Mouse (Mus musculus) midbrain, embryonic 16.5 days (tissue): ENCODE measurements around the gene Fbxw7. TPM values are rescaled to one million over a fixed set of nuclear protein-coding genes. Genes with fewer than 3 reads are reported as not detected.

Source experiments
- ATAC-seq: fragments of 200-750 bp; cut with Nextera tagmentation; 2 replicates; pipeline ENCODE4 v1.8.0; 2017; ENCODE audit warnings: moderate TSS enrichment
- H3K27ac ChIP-seq: fragments of 300-500 bp; sonication (generic); 2 replicates; pipeline ENCODE4 v1.5.1; 2014; ENCODE audit warnings: mild to moderate bottlenecking, low read length, mixed read lengths
- H3K27me3 ChIP-seq: fragments of 300-500 bp; sonication (generic); 2 replicates; pipeline ENCODE4 v1.6.1; 2014; ENCODE audit warnings: low read depth, low read length, mixed read lengths; ENCODE audit not compliant: control insufficient read depth, insufficient read depth
- H3K36me3 ChIP-seq: fragments of 300-500 bp; sonication (generic); 2 replicates; pipeline ENCODE4 v1.6.1; 2014; ENCODE audit warnings: mild to moderate bottlenecking, low read length, moderate library complexity, mixed read lengths; ENCODE audit not compliant: control insufficient read depth, insufficient read depth
- H3K4me1 ChIP-seq: fragments of 300-500 bp; sonication (generic); 2 replicates; pipeline ENCODE4 v1.6.1; 2014; ENCODE audit warnings: mild to moderate bottlenecking, low read length, mixed read lengths; ENCODE audit not compliant: control insufficient read depth, insufficient read depth
- H3K4me2 ChIP-seq: fragments of 300-500 bp; sonication (generic); 2 replicates; pipeline ENCODE4 v1.6.1; 2014; ENCODE audit warnings: mild to moderate bottlenecking, low read length, mixed read lengths
- H3K4me3 ChIP-seq: fragments of 300-500 bp; sonication (generic); 2 replicates; pipeline ENCODE4 v1.5.1; 2014; ENCODE audit warnings: low read depth, mild to moderate bottlenecking, low read length, moderate library complexity, mixed read lengths
- H3K9ac ChIP-seq: fragments of 300-500 bp; sonication (generic); 2 replicates; pipeline ENCODE4 v1.6.1; 2014; ENCODE audit warnings: low read depth, low read length, mixed read lengths
- H3K9me3 ChIP-seq: fragments of 300-500 bp; sonication (generic); replicated peaks from 2 replicates; pipeline ENCODE4 v1.6.1; 2014; ENCODE audit warnings: mild to moderate bottlenecking, low read length, mixed read lengths; ENCODE audit not compliant: control insufficient read depth, poor library complexity, severe bottlenecking
- WGBS: fragments of 180-500 bp; shearing (Covaris S2); extraction: QIAGEN DNeasy Blood & Tissue Kit; methylation state at CpG from one replicate; pipeline ENCODE4 v1.1.7; 2014; 5-methylcytosine and 5-hydroxymethylcytosine counted together
- polyA plus RNA-seq: library from polyadenylated mRNA; unstranded; fragments of >200 nt; fragmentation: Nextera tagmentation; extraction: Ambion mirVana; gene quantifications from 2 replicates; pipeline ENCODE4 v1.2.1, GENCODE M21; 2015

Fbxw7 gene
- polyA plus RNA-seq, 1 experiment from 2014 or later, result 28.5 TPM

DNA sequence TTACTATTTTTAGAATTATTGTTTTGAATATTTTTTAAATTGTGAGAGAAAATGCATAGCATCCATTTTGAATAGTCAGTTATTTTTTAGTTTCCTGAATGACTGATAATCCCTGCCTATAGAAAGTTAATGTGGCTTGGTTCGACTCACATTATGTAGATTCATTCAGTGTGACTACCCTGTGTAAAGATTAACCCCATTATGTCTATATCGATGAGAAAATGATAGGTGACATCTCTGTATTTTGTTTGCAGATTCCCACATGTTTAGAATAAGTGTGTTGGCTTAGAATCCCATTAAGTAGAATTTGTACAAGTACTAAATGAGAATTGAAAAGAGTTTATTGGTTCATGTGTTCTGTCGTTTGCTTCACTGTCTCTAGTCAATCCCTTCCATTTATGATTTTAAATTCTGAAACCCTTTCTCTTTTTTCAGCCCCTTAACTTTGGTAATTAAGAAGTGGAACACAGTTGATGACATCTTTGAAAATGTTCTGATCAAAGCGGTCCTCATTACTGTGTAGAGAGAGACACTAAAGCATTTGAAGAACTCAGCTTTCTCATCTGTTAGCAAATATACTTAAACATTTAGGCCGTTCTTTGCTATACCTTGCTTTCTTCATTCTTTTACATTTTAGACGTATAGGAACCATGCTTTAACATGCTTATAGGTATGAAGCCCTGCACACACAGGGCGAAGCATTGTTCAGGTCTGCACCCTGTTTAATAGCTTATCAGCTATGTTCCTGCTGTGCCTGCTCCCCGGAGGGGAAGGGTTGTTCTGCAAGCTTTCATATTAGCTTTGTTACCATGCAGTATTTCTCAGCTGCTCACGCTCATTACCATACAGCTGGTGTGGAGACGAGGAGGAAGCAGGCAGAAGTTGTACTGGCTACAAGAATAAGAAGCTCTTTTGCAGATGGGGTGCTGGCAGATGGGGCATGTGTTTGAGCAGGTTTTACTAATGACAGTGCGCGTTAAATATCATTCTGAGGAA lies 122.6 kb downstream of the Fbxw7 start:
- no peaks in the 10 kb centered on the region for H3K36me3 ChIP-seq
- H3K27me3 ChIP-seq, result no peaks in the 10 kb centered on the region
- WGBS, result 14% methylated on average over 12 of the region's 12 CpGs
- H3K4me2 ChIP-seq, result peak overlapping the region; percentile 28
- H3K27ac ChIP-seq, result peak overlapping the region; percentile 53
- H3K9me3 ChIP-seq, result no peaks in the 10 kb centered on the region
- no peak overlapping the region for H3K4me3 ChIP-seq
- peaks cover 9% of the 10 kb centered on the region for H3K4me1 ChIP-seq
- ATAC-seq, result peak; percentile 88
- H3K9ac ChIP-seq, result peak overlapping the region; percentile 15; the same call in 1 of the 2 replicates

GRCm38 (mm10) chr3:84944933-84945332 lies 129.9 kb downstream of the Fbxw7 start:
- no peaks in the 10 kb centered on the region for H3K27me3 ChIP-seq
- no peaks in the 10 kb centered on the region for H3K9me3 ChIP-seq
- ATAC-seq, result no peak
- H3K4me3 ChIP-seq, result no peak overlapping the region
- WGBS, result 98% methylated on average over 3 of the region's 3 CpGs
- no peak overlapping the region for H3K9ac ChIP-seq
- no peak overlapping the region for H3K4me2 ChIP-seq
- no peak overlapping the region for H3K27ac ChIP-seq
- H3K36me3 ChIP-seq, result no peaks in the 10 kb centered on the region
- no peaks in the 10 kb centered on the region for H3K4me1 ChIP-seq

GRCm38 (mm10) chr3:84946381-84946780 lies 131.3 kb downstream of the Fbxw7 start:
- Histone ChIP-seq H3K9me3 (no peaks in the 10 kb centered on the region), H3K4me1 (0 out of 2 replicates have a peak, but pooled peaks cover 1% of the 10 kb centered on the region), H3K4me2 (no peak overlapping the region), H3K9ac (no peak overlapping the region), H3K27me3 (no peaks in the 10 kb centered on the region), H3K4me3 (no peak overlapping the region), H3K36me3 (no peaks in the 10 kb centered on the region), H3K27ac (no peak overlapping the region)
- 88% methylated on average over 1 of the region's 1 CpGs for whole genome bisulfite sequencing
- ATAC-seq, result no peak

- Histone ChIP-seq H3K9me3 (no peaks in the 10 kb centered on the region), H3K36me3 (no peaks in the 10 kb centered on the region), H3K4me2 (no peak overlapping the region), H3K9ac (no peak overlapping the region), H3K4me3 (no peak overlapping the region), H3K27me3 (no peaks in the 10 kb centered on the region), H3K4me1 (peaks cover 8% of the 10 kb centered on the region), H3K27ac (no peak overlapping the region)
- no peak for ATAC-seq
- WGBS, result 87% methylated on average over 4 of the region's 4 CpGs
Measured at GRCm38 (mm10) chr3:84949387-84949786, 134.3 kb downstream of the Fbxw7 start.

GRCm38 (mm10) chr3:84951698-84952097 lies 136.6 kb downstream of the Fbxw7 start:
- Histone ChIP-seq H3K36me3 (no peaks in the 10 kb centered on the region), H3K27ac (peak overlapping the region; percentile 93), H3K4me3 (peak overlapping the region; percentile 64), H3K9ac (peak overlapping the region; percentile 79), H3K9me3 (no peaks in the 10 kb centered on the region), H3K4me2 (peak overlapping the region; percentile 67), H3K27me3 (no peaks in the 10 kb centered on the region), H3K4me1 (peaks cover 12% of the 10 kb centered on the region)
- WGBS, result 17% methylated on average over 2 of the region's 2 CpGs
- peak; percentile 55; the same call in 1 of the 2 replicates for ATAC-seq

DNA sequence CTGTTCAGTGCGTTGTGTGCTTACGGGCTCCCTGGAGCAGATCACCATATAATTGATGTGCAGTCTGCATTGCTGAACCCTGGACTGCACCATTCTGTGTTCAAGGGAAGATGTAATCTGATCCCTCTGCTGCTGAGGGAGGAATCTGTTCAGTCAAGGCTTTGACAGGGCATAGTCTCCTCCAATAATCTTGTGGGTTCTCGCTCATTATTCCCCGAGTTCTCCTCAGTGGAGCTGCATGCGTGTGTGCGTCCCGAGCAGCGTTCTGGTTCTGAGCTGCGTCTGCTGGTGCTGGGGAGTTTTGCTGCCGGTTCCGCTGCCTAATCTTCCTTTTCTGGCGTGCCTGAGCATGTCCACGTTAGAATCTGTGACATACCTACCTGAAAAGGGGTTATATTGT lies 137.1 kb downstream of the Fbxw7 start:
- Histone ChIP-seq H3K27me3 (no peaks in the 10 kb centered on the region), H3K27ac (peak overlapping the region; percentile 93), H3K36me3 (no peaks in the 10 kb centered on the region), H3K4me2 (peak overlapping the region; percentile 67), H3K4me1 (peaks cover 12% of the 10 kb centered on the region), H3K9ac (peak overlapping the region; percentile 79), H3K9me3 (no peaks in the 10 kb centered on the region), H3K4me3 (peak overlapping the region; percentile 64)
- peak; percentile 96 for ATAC-seq
- 4% methylated on average over 13 of the region's 13 CpGs for WGBS

DNA sequence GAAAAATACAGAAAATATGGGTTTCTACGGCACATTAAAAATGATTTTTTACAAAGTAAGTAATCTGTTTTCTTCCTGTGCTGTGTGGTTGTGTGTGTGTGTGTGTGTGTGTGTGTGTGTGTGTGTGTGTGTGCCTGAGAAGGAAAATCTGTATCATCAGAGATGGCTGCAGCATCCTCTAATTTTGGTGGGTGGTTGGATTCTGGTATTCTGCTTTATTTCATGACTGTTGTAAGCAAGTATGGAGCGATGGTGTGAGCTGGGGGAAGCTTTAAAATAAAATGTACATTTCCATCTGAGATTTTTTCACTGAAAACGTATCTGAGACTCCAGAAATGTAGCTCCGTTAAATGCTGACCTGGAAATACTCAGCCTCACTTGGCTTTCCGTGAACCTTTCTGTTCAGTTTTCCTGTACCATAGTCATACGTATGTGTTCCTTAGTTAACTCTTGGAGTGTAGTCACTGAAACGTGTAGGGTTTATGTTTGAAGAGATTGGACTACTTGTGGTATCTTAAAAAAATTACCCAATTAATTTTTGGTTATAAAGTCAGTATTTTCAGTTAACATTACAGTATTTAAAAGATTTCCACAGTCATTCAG lies 137.6 kb downstream of the Fbxw7 start:
- peak overlapping the region; percentile 64 for H3K4me3 ChIP-seq
- WGBS, result 30% methylated on average over 7 of the region's 7 CpGs
- peak; percentile 66 for ATAC-seq

GRCm38 (mm10) chr3:84955011-84955775 lies 140.1 kb downstream of the Fbxw7 start:
- Histone ChIP-seq H3K36me3 (no peaks in the 10 kb centered on the region), H3K4me2 (peak overlapping the region; percentile 36; the same call in 1 of the 2 replicates), H3K9me3 (no peaks in the 10 kb centered on the region), H3K27ac (no peak overlapping the region), H3K27me3 (no peaks in the 10 kb centered on the region), H3K4me3 (no peak overlapping the region), H3K9ac (no peak overlapping the region), H3K4me1 (peaks cover 12% of the 10 kb centered on the region)
- ATAC-seq, result no peak
- WGBS, result 50% methylated on average over 8 of the region's 8 CpGs

More for the DNA sequence above, 137.6 kb downstream of the Fbxw7 start:
- Histone ChIP-seq H3K4me1 (peaks cover 12% of the 10 kb centered on the region), H3K9ac (peak overlapping the region; percentile 79), H3K9me3 (no peaks in the 10 kb centered on the region), H3K27ac (peak overlapping the region; percentile 93), H3K4me2 (peak overlapping the region; percentile 67), H3K36me3 (no peaks in the 10 kb centered on the region), H3K27me3 (no peaks in the 10 kb centered on the region)
